ENCODE assay signal across 26 mouse cellular contexts in genomic region chr1:91922235-91923152, GRCm38 (mm10).
A peak's percentile ranks its signal among the peaks of the same experiment; 100 is the strongest.
DNase-seq lines count a peak whose midpoint lies in the region; ATAC-seq and TF ChIP-seq lines count a peak whose summit lies in the region.
"Had no signal": no experiment of that assay in that cellular context is flagged by ENCODE, and none has a peak within 500 bp of the region (broad histone marks: within the 10 kb centered on the region; RNA-seq: fewer than 3 reads in every experiment).

No protein-coding gene starts in this region.

- no peak overlapping the region for H3K4me3 ChIP-seq in heart, adult 2 months
- H3K4me3 ChIP-seq in heart, embryonic 11.5 days (ENCODE audit: low read depth, low read length): no peak overlapping the region
- H3K4me3 ChIP-seq in heart, embryonic 15.5 days: no peak overlapping the region
- H3K4me3 ChIP-seq: kidney, embryonic 15.5 days; limb, embryonic 10.5 days; limb, embryonic 15.5 days; liver, embryonic 13.5 days; midbrain, embryonic 10.5 days; myocyte; neural tube, embryonic 12.5 days had no signal

- H3K9me3 ChIP-seq in heart, embryonic 11.5 days (replicated peaks; ENCODE audit: control insufficient read depth, low read length): no peaks in the 10 kb centered on the region
- H3K9me3 ChIP-seq in heart, embryonic 15.5 days (replicated peaks): no peaks in the 10 kb centered on the region
- H3K9me3 ChIP-seq: kidney, embryonic 15.5 days; limb, embryonic 10.5 days; limb, embryonic 15.5 days; liver, embryonic 13.5 days; midbrain, embryonic 10.5 days; neural tube, embryonic 12.5 days had no signal

- ATAC-seq in heart, embryonic 11.5 days (replicated peaks; ENCODE audit: insufficient number of reproducible peaks, low FRiP score, low TSS enrichment): no peak
- peak; percentile 28; the same call in 1 of the 2 replicates for ATAC-seq in heart, embryonic 15.5 days (replicated peaks; ENCODE audit: insufficient number of reproducible peaks, insufficient read depth, low FRiP score, low read depth)
- ATAC-seq: activated CD4-positive, CD25-positive, alpha-beta regulatory T cell, adult 4 months; forebrain, embryonic 14.5 days had no signal

- peak; percentile 66 to 80 for DNase-seq in heart, adult 2 months
- peak; percentile 57 for DNase-seq in heart, adult 8-10 months (ENCODE audit: low spot score)
- peak; percentile 41 to 47 for DNase-seq in heart, postnatal 36 days
- no peak for DNase-seq in kidney, postnatal 14 days
- DNase-seq in left cerebral cortex, adult 8-10 months (ENCODE audit: low spot score in 2 of 2): no peak
- DNase-seq: adrenal gland, adult 8-10 months; B cell, adult 2 months; cerebellum, adult 8-10 months; cerebellum, postnatal 25 days; kidney, adult 18-20 months; liver, embryonic 13.5 days; lung, adult 18-20 months; lung, postnatal 14 days; right cerebral cortex, adult 18-20 months; thymus, postnatal 4 days had no signal

- peak overlapping the region; percentile 77 for H3K27ac ChIP-seq in heart, adult 2 months
- H3K27ac ChIP-seq in heart, embryonic 11.5 days (ENCODE audit: low read depth, low read length): no peak overlapping the region
- H3K27ac ChIP-seq in heart, embryonic 15.5 days: no peak overlapping the region
- H3K27ac ChIP-seq: hindbrain, embryonic 14.5 days; kidney, embryonic 15.5 days; limb, embryonic 10.5 days; limb, embryonic 15.5 days; liver, embryonic 13.5 days; midbrain, embryonic 10.5 days; neural tube, embryonic 12.5 days had no signal

- intact Hi-C loops in heart, adult 2 months (cut with DNase I): no loop called here
- intact Hi-C loops in heart, postnatal 36 days (cut with DNase I): no loop called here

- no peak for TF ChIP-seq CTCF in heart, adult 2 months (IDR thresholded peaks at IDR 0.05)

- H3K79me2 ChIP-seq in heart, adult 2 months (replicated peaks; ENCODE audit: control insufficient read depth, insufficient read depth, low read length): no peaks in the 10 kb centered on the region

- no peaks in the 10 kb centered on the region for H3K36me3 ChIP-seq in heart, adult 2 months (ENCODE audit: control insufficient read depth, insufficient read depth, low read length)
- H3K36me3 ChIP-seq in heart, embryonic 11.5 days (ENCODE audit: control insufficient read depth, insufficient read depth, low read length): no peaks in the 10 kb centered on the region
- H3K36me3 ChIP-seq in heart, embryonic 15.5 days: no peaks in the 10 kb centered on the region
- H3K36me3 ChIP-seq: kidney, embryonic 15.5 days; limb, embryonic 10.5 days; limb, embryonic 15.5 days; liver, embryonic 13.5 days; midbrain, embryonic 10.5 days; neural tube, embryonic 12.5 days had no signal

- 52% methylated on average over 7 of the region's 7 CpGs for WGBS in heart, adult 2 months
- WGBS in heart, embryonic 11.5 days (ENCODE audit: insufficient replicate concordance): 67% methylated on average over 7 of the region's 7 CpGs
- 54% methylated on average over 7 of the region's 7 CpGs for WGBS in heart, embryonic 15.5 days

- no peak overlapping the region for H3K9ac ChIP-seq in heart, adult 2 months (ENCODE audit: low read depth, low read length)
- H3K9ac ChIP-seq in heart, embryonic 11.5 days (ENCODE audit: low read depth, low read length): no peak overlapping the region
- no peak overlapping the region for H3K9ac ChIP-seq in heart, embryonic 15.5 days
- H3K9ac ChIP-seq: hindbrain, embryonic 14.5 days; kidney, embryonic 15.5 days; limb, embryonic 15.5 days; liver, embryonic 13.5 days; neural tube, embryonic 12.5 days had no signal

- no peak for TF ChIP-seq EP300 in heart, adult 2 months (IDR thresholded peaks at IDR 0.05; ENCODE audit: insufficient read depth, low read depth, low read length)

- H3K4me1 ChIP-seq in heart, adult 2 months (ENCODE audit: control insufficient read depth, insufficient read depth, low read length): peaks cover 18% of the 10 kb centered on the region
- peaks cover 10% of the 10 kb centered on the region for H3K4me1 ChIP-seq in heart, embryonic 11.5 days (ENCODE audit: control insufficient read depth, insufficient read depth, low read length)
- H3K4me1 ChIP-seq in heart, embryonic 15.5 days (replicated peaks): peaks cover 34% of the 10 kb centered on the region
- H3K4me1 ChIP-seq: liver, embryonic 13.5 days; neural tube, embryonic 12.5 days had no signal

- H3K4me2 ChIP-seq in heart, embryonic 11.5 days: no peak overlapping the region
- no peak overlapping the region for H3K4me2 ChIP-seq in heart, embryonic 15.5 days
- H3K4me2 ChIP-seq: hindbrain, embryonic 14.5 days; kidney, embryonic 15.5 days; limb, embryonic 15.5 days; liver, embryonic 13.5 days; neural tube, embryonic 12.5 days had no signal

- TF ChIP-seq POLR2A in heart, adult 2 months (IDR thresholded peaks at IDR 0.05; ENCODE audit: insufficient read depth, low read depth, low read length): no peak

- no peaks in the 10 kb centered on the region for H3K27me3 ChIP-seq in heart, adult 2 months (ENCODE audit: control insufficient read depth, insufficient read depth, low read length)
- H3K27me3 ChIP-seq in heart, embryonic 11.5 days (ENCODE audit: control insufficient read depth, insufficient read depth, low read length): no peaks in the 10 kb centered on the region
- H3K27me3 ChIP-seq in heart, embryonic 15.5 days: no peaks in the 10 kb centered on the region
- H3K27me3 ChIP-seq: kidney, embryonic 15.5 days; limb, embryonic 15.5 days; liver, embryonic 13.5 days; neural tube, embryonic 12.5 days had no signal

Comparison
In these comparisons a context has a peak if more than half of its experiments do, and no peak if none do; other contexts are left out.
1. DNase-seq: peak in heart, adult 2 months (2 of 2), heart, adult 8-10 months (single experiment) and heart, postnatal 36 days (2 of 2); none in kidney, postnatal 14 days (single experiment) and left cerebral cortex, adult 8-10 months (0 of 2).